Mouse (Mus musculus) small intestine, adult 2 months (tissue): Measurements from ENCODE around the gene Gm28168.

Experiments used
- CTCF ChIP-seq: fragments of 200-500 bp; IDR thresholded peaks from 2 replicates; pipeline ENCODE4 v1.5.1; 2012; ENCODE audit warnings: low read depth, mild to moderate bottlenecking, control low read depth, inconsistent platforms, low read length, moderate library complexity, mixed read lengths; ENCODE audit not compliant: insufficient replicate concordance, insufficient read length; ENCODE audit errors: extremely low read depth
- POLR2A ChIP-seq: fragments of 200-500 bp; IDR thresholded peaks from 2 replicates; pipeline ENCODE4 v1.6.1; 2012; ENCODE audit warnings: low read depth, mild to moderate bottlenecking, control low read depth, inconsistent platforms, low read length, moderate library complexity

DNA sequence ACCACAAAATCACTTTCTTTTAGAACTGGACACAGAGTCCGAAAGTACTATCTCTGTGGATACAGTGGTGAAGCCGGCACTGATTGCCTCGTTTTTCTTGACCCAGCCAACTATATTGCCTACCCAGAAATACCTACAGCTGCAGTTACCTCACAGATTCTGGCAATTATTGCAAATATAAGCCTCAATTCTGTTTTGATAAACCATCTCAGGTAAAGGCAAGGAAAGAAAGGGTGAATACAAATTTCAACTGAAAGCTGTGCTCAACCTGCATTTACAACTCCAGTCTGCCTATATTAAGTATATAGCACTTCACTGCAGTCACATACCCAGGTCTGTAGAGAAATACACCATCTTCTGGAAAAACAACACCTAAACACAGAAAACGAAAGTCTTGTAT lies 37.8 kb downstream of the Gm28168 start, which contains the start of gene Gm7145:
- TF ChIP-seq POLR2A (no peak), CTCF (no peak)
